Mouse (Mus musculus): ENCODE measurements around the gene Maml2. TPM values are rescaled to one million over a fixed set of nuclear protein-coding genes. Genes with fewer than 3 reads are reported as not detected.

The Maml2 gene
- polyA plus RNA-seq, 1 experiment from 2014 or later, result 9.5 TPM

- ATAC-seq (replicated peaks; ENCODE audit: insufficient number of reproducible peaks, insufficient read depth, low FRiP score, low read depth), result no peak
- Histone ChIP-seq H3K27me3 (no peaks in the 10 kb centered on the region), H3K4me3 (no peak overlapping the region), H3K9me3 (replicated peaks) (no peaks in the 10 kb centered on the region), H3K4me1 (replicated peaks) (peaks cover 27% of the 10 kb centered on the region), H3K36me3 (no peaks in the 10 kb centered on the region), H3K27ac (no peak overlapping the region), H3K4me2 (no peak overlapping the region), H3K9ac (no peak overlapping the region)
- 75% methylated on average over 2 of the region's 2 CpGs for WGBS
These were observed 367.8 kb downstream of the Maml2 start for GRCm38 (mm10) chr9:13665487-13665969.

GRCm38 (mm10) chr9:13667955-13668354 is 370.2 kb downstream of the Maml2 start:
- Histone ChIP-seq H3K27ac (0 out of 2 replicates have a peak overlapping the region, but pooled peaks have one; percentile 3), H3K4me1 (replicated peaks) (peaks cover 11% of the 10 kb centered on the region; the same call in 1 of the 2 replicates), H3K4me2 (no peak overlapping the region), H3K36me3 (no peaks in the 10 kb centered on the region), H3K9ac (no peak overlapping the region), H3K9me3 (replicated peaks) (no peaks in the 10 kb centered on the region), H3K27me3 (no peaks in the 10 kb centered on the region), H3K4me3 (no peak overlapping the region)
- 94% methylated on average over 1 of the region's 1 CpGs for WGBS
- no peak for ATAC-seq (replicated peaks; ENCODE audit: insufficient number of reproducible peaks, insufficient read depth, low FRiP score, low read depth)

- Histone ChIP-seq H3K4me3 (no peak overlapping the region), H3K4me2 (no peak overlapping the region), H3K27ac (no peak overlapping the region), H3K36me3 (no peaks in the 10 kb centered on the region), H3K27me3 (no peaks in the 10 kb centered on the region), H3K4me1 (replicated peaks) (peaks cover 11% of the 10 kb centered on the region; the same call in 1 of the 2 replicates), H3K9ac (no peak overlapping the region), H3K9me3 (replicated peaks) (no peaks in the 10 kb centered on the region)
- ATAC-seq (replicated peaks; ENCODE audit: insufficient number of reproducible peaks, insufficient read depth, low FRiP score, low read depth), result no peak
- 80% methylated on average over 2 of the region's 2 CpGs for WGBS
These were observed 371.0 kb downstream of the Maml2 start for GRCm38 (mm10) chr9:13668742-13669141.

- Histone ChIP-seq H3K36me3 (no peaks in the 10 kb centered on the region), H3K4me2 (no peak overlapping the region), H3K27ac (no peak overlapping the region), H3K9me3 (replicated peaks) (no peaks in the 10 kb centered on the region), H3K27me3 (no peaks in the 10 kb centered on the region), H3K9ac (no peak overlapping the region), H3K4me3 (no peak overlapping the region), H3K4me1 (replicated peaks) (peaks cover 11% of the 10 kb centered on the region; the same call in 1 of the 2 replicates)
- ATAC-seq (replicated peaks; ENCODE audit: insufficient number of reproducible peaks, insufficient read depth, low FRiP score, low read depth), result no peak
- 87% methylated on average over 3 of the region's 3 CpGs for WGBS
These were observed 373.5 kb downstream of the Maml2 start for GRCm38 (mm10) chr9:13671125-13671769.

GRCm38 (mm10) chr9:13673304-13673703 is 375.5 kb downstream of the Maml2 start:
- H3K4me3 ChIP-seq, result no peak overlapping the region

GRCm38 (mm10) chr9:13678026-13678425 is 380.3 kb downstream of the Maml2 start:
- Histone ChIP-seq H3K4me3 (no peak overlapping the region), H3K27me3 (no peaks in the 10 kb centered on the region), H3K9ac (no peak overlapping the region), H3K9me3 (replicated peaks) (no peaks in the 10 kb centered on the region), H3K36me3 (no peaks in the 10 kb centered on the region), H3K4me2 (no peak overlapping the region), H3K4me1 (replicated peaks) (peaks cover 9% of the 10 kb centered on the region; the same call in 1 of the 2 replicates), H3K27ac (no peak overlapping the region)
- ATAC-seq (replicated peaks; ENCODE audit: insufficient number of reproducible peaks, insufficient read depth, low FRiP score, low read depth), result no peak
- 79% methylated on average over 2 of the region's 2 CpGs for WGBS

More at GRCm38 (mm10) chr9:13673304-13673703, 375.5 kb downstream of the Maml2 start:
- H3K27me3 ChIP-seq, result no peaks in the 10 kb centered on the region
- 65% methylated on average over 2 of the region's 2 CpGs for WGBS
- no peak overlapping the region for H3K9ac ChIP-seq
- no peaks in the 10 kb centered on the region for H3K36me3 ChIP-seq
- no peak overlapping the region for H3K27ac ChIP-seq
- ATAC-seq (replicated peaks; ENCODE audit: insufficient number of reproducible peaks, insufficient read depth, low FRiP score, low read depth), result no peak
- H3K4me2 ChIP-seq, result no peak overlapping the region
- H3K4me1 ChIP-seq (replicated peaks), result 0 out of 2 replicates have a peak, but pooled peaks cover 3% of the 10 kb centered on the region
- no peaks in the 10 kb centered on the region for H3K9me3 ChIP-seq (replicated peaks)

- Histone ChIP-seq H3K27ac (no peak overlapping the region), H3K9me3 (replicated peaks) (no peaks in the 10 kb centered on the region), H3K36me3 (no peaks in the 10 kb centered on the region), H3K4me3 (no peak overlapping the region), H3K9ac (no peak overlapping the region), H3K4me2 (no peak overlapping the region), H3K4me1 (replicated peaks) (peaks cover 9% of the 10 kb centered on the region; the same call in 1 of the 2 replicates), H3K27me3 (no peaks in the 10 kb centered on the region)
- WGBS, result 96% methylated on average over 2 of the region's 2 CpGs
- ATAC-seq (replicated peaks; ENCODE audit: insufficient number of reproducible peaks, insufficient read depth, low FRiP score, low read depth), result no peak
These were observed 381.9 kb downstream of the Maml2 start for GRCm38 (mm10) chr9:13679696-13680095.

- no peaks in the 10 kb centered on the region for H3K36me3 ChIP-seq
- ATAC-seq (replicated peaks; ENCODE audit: insufficient number of reproducible peaks, insufficient read depth, low FRiP score, low read depth), result no peak
- H3K4me2 ChIP-seq, result no peak overlapping the region
- no peak overlapping the region for H3K4me3 ChIP-seq
- H3K9me3 ChIP-seq (replicated peaks), result no peaks in the 10 kb centered on the region
- peaks cover 9% of the 10 kb centered on the region; the same call in 1 of the 2 replicates for H3K4me1 ChIP-seq (replicated peaks)
- no peak overlapping the region for H3K9ac ChIP-seq
- 84% methylated on average over 8 of the region's 8 CpGs for WGBS
- H3K27ac ChIP-seq, result peak overlapping the region; percentile 28; the same call in 1 of the 2 replicates
- no peaks in the 10 kb centered on the region for H3K27me3 ChIP-seq
These were observed 383.4 kb downstream of the Maml2 start for GRCm38 (mm10) chr9:13681147-13681546.

- Histone ChIP-seq H3K4me3 (peak overlapping the region; percentile 19; the same call in 1 of the 2 replicates), H3K9ac (no peak overlapping the region), H3K27ac (peak overlapping the region; percentile 28; the same call in 1 of the 2 replicates), H3K36me3 (no peaks in the 10 kb centered on the region), H3K4me2 (peak overlapping the region; percentile 49), H3K27me3 (no peaks in the 10 kb centered on the region), H3K9me3 (replicated peaks) (no peaks in the 10 kb centered on the region), H3K4me1 (replicated peaks) (peaks cover 9% of the 10 kb centered on the region; the same call in 1 of the 2 replicates)
- 10% methylated on average over 8 of the region's 8 CpGs for WGBS
- no peak; the same call in 1 of the 2 replicates for ATAC-seq (replicated peaks; ENCODE audit: insufficient number of reproducible peaks, insufficient read depth, low FRiP score, low read depth)
These were observed 383.9 kb downstream of the Maml2 start for GRCm38 (mm10) chr9:13681581-13682038.

GRCm38 (mm10) chr9:13684327-13684934 is 386.7 kb downstream of the Maml2 start:
- ATAC-seq (replicated peaks; ENCODE audit: insufficient number of reproducible peaks, insufficient read depth, low FRiP score, low read depth), result no peak
- H3K4me3 ChIP-seq, result no peak overlapping the region
- peaks cover 17% of the 10 kb centered on the region for H3K4me1 ChIP-seq (replicated peaks)
- H3K27ac ChIP-seq, result no peak overlapping the region
- no peak overlapping the region for H3K4me2 ChIP-seq
- WGBS, result 89% methylated on average over 6 of the region's 6 CpGs
- no peaks in the 10 kb centered on the region for H3K27me3 ChIP-seq
- H3K9ac ChIP-seq, result no peak overlapping the region
- no peaks in the 10 kb centered on the region for H3K9me3 ChIP-seq (replicated peaks)
- H3K36me3 ChIP-seq, result no peaks in the 10 kb centered on the region

- 87% methylated on average over 19 of the region's 19 CpGs for WGBS
- Histone ChIP-seq H3K27me3 (no peaks in the 10 kb centered on the region), H3K4me1 (replicated peaks) (peaks cover 19% of the 10 kb centered on the region), H3K4me2 (no peak overlapping the region), H3K9me3 (replicated peaks) (no peaks in the 10 kb centered on the region), H3K27ac (no peak overlapping the region), H3K36me3 (no peaks in the 10 kb centered on the region), H3K4me3 (no peak overlapping the region), H3K9ac (no peak overlapping the region)
- ATAC-seq (replicated peaks; ENCODE audit: insufficient number of reproducible peaks, insufficient read depth, low FRiP score, low read depth), result no peak
These were observed 389.4 kb downstream of the Maml2 start for GRCm38 (mm10) chr9:13686977-13687659.

All from heart, embryonic 15.5 days (tissue).